9 mouse cellular contexts compared by ENCODE assay signal in genomic region chr15:32243096-32243785, GRCm38 (mm10). TPM values are rescaled to one million over a fixed set of nuclear protein-coding genes. Genes with fewer than 3 reads are reported as not detected.
DNase-seq lines count a peak whose midpoint lies in the region; ATAC-seq and TF ChIP-seq lines count a peak whose summit lies in the region.
"Had no signal": no experiment of that assay in that cellular context is flagged by ENCODE, and none has a peak within 500 bp of the region (broad histone marks: within the 10 kb centered on the region; RNA-seq: fewer than 3 reads in every experiment).

No protein-coding gene starts in this region.

- ATAC-seq in embryonic facial prominence, embryonic 11.5 days (replicated peaks; ENCODE audit: insufficient number of reproducible peaks, low FRiP score, low TSS enrichment, low read depth): no peak
- ATAC-seq in heart, embryonic 12.5 days (ENCODE audit: insufficient number of reproducible peaks, low FRiP score): no peak
- ATAC-seq in kidney, embryonic 16.5 days (ENCODE audit: low FRiP score, low TSS enrichment): no peak

- WGBS in embryonic facial prominence, embryonic 11.5 days: 64% methylated on average over 12 of the region's 12 CpGs
- 46% methylated on average over 12 of the region's 12 CpGs for WGBS in heart, embryonic 12.5 days
- 64% methylated on average over 12 of the region's 12 CpGs for WGBS in kidney, embryonic 16.5 days

- H3K4me3 ChIP-seq in ES-Bruce4 (ENCODE audit: low read depth, low read length): peak overlapping the region; percentile 60
- H3K4me3 ChIP-seq in embryonic facial prominence, embryonic 11.5 days (ENCODE audit: low read depth, low read length): peak overlapping the region; percentile 53
- H3K4me3 ChIP-seq in heart, embryonic 12.5 days: peak overlapping the region; percentile 67
- H3K4me3 ChIP-seq in kidney, embryonic 16.5 days (ENCODE audit: low read length): peak overlapping the region; percentile 73

- DNase-seq in embryonic facial prominence, embryonic 11.5 days (ENCODE audit: low spot score): no peak
- peak; percentile 66 for DNase-seq in lung, postnatal 14 days
- no peak for DNase-seq in thymus, postnatal 4 days
- no peak for DNase-seq in left cerebral cortex, adult 8-10 months (ENCODE audit: low spot score in 2 of 2)
- DNase-seq in thymus, postnatal 10 days (ENCODE audit: low spot score in 2 of 2): no peak

- H3K27me3 ChIP-seq in ES-Bruce4 (ENCODE audit: control insufficient read depth, insufficient read depth, low read length, poor library complexity, severe bottlenecking): no peaks in the 10 kb centered on the region
- no peaks in the 10 kb centered on the region for H3K27me3 ChIP-seq in embryonic facial prominence, embryonic 11.5 days (ENCODE audit: control insufficient read depth, insufficient read depth, low read length)
- no peaks in the 10 kb centered on the region; the same call in 1 of the 2 replicates for H3K27me3 ChIP-seq in heart, embryonic 12.5 days (replicated peaks)
- H3K27me3 ChIP-seq in kidney, embryonic 16.5 days (ENCODE audit: insufficient read depth, low read length): no peaks in the 10 kb centered on the region

- peak overlapping the region; percentile 94 for H3K4me2 ChIP-seq in embryonic facial prominence, embryonic 11.5 days (ENCODE audit: low read depth, low read length)
- H3K4me2 ChIP-seq in heart, embryonic 12.5 days: peak overlapping the region; percentile 99
- H3K4me2 ChIP-seq in kidney, embryonic 16.5 days (replicated peaks; ENCODE audit: low read depth, low read length): peak overlapping the region; percentile 96

- no peak overlapping the region for H3K9ac ChIP-seq in ES-Bruce4 (ENCODE audit: low read depth, poor library complexity, severe bottlenecking)
- no peak overlapping the region for H3K9ac ChIP-seq in embryonic facial prominence, embryonic 11.5 days (replicated peaks; ENCODE audit: low read length)
- peak overlapping the region; percentile 71; the same call in 1 of the 2 replicates for H3K9ac ChIP-seq in heart, embryonic 12.5 days
- H3K9ac ChIP-seq in kidney, embryonic 16.5 days (replicated peaks; ENCODE audit: low read length): peak overlapping the region; percentile 82

- H3K27ac ChIP-seq in ES-Bruce4 (ENCODE audit: insufficient read depth, low read length): no peak overlapping the region
- no peak overlapping the region for H3K27ac ChIP-seq in embryonic facial prominence, embryonic 11.5 days (replicated peaks; ENCODE audit: low read depth, low read length)
- H3K27ac ChIP-seq in heart, embryonic 12.5 days (ENCODE audit: poor library complexity, severe bottlenecking): 0 out of 2 replicates have a peak overlapping the region, but pooled peaks have one; percentile 49
- H3K27ac ChIP-seq in kidney, embryonic 16.5 days (ENCODE audit: low read length): peak overlapping the region; percentile 92
- H3K27ac ChIP-seq: macrophage had no signal

- no peaks in the 10 kb centered on the region for H3K4me1 ChIP-seq in ES-Bruce4 (ENCODE audit: control insufficient read depth, insufficient read depth, low read length)
- H3K4me1 ChIP-seq in embryonic facial prominence, embryonic 11.5 days (ENCODE audit: control insufficient read depth, insufficient read depth, low read length): peaks cover 4% of the 10 kb centered on the region; the same call in 1 of the 2 replicates
- peaks cover 14% of the 10 kb centered on the region for H3K4me1 ChIP-seq in heart, embryonic 12.5 days (replicated peaks)
- peaks cover 31% of the 10 kb centered on the region for H3K4me1 ChIP-seq in kidney, embryonic 16.5 days (ENCODE audit: insufficient read depth, low read length)

- no peak for TF ChIP-seq EP300 in ES-Bruce4 (IDR thresholded peaks at IDR 0.05; ENCODE audit: insufficient read depth, low read depth, low read length)

- H3K9me3 ChIP-seq in ES-Bruce4 (replicated peaks; ENCODE audit: control insufficient read depth, insufficient read depth, low read length, poor library complexity, severe bottlenecking): no peaks in the 10 kb centered on the region
- no peaks in the 10 kb centered on the region for H3K9me3 ChIP-seq in embryonic facial prominence, embryonic 11.5 days (replicated peaks; ENCODE audit: control insufficient read depth, low read length)
- H3K9me3 ChIP-seq in heart, embryonic 12.5 days (replicated peaks): no peaks in the 10 kb centered on the region
- H3K9me3 ChIP-seq in kidney, embryonic 16.5 days (ENCODE audit: low read length): no peaks in the 10 kb centered on the region

- TF ChIP-seq POLR2A in ES-Bruce4 (IDR thresholded peaks at IDR 0.05; ENCODE audit: insufficient read depth, low read length): no peak

- TF ChIP-seq CTCF in ES-Bruce4 (IDR thresholded peaks at IDR 0.05; ENCODE audit: low read depth, low read length): no peak

- H3K36me3 ChIP-seq in ES-Bruce4 (ENCODE audit: control insufficient read depth, insufficient read depth, low read length, poor library complexity, severe bottlenecking): no peaks in the 10 kb centered on the region
- no peaks in the 10 kb centered on the region for H3K36me3 ChIP-seq in embryonic facial prominence, embryonic 11.5 days (replicated peaks; ENCODE audit: control insufficient read depth, insufficient read depth, low read depth, low read length)
- H3K36me3 ChIP-seq in heart, embryonic 12.5 days: peaks cover 15% of the 10 kb centered on the region
- peaks cover 11% of the 10 kb centered on the region; the same call in 1 of the 2 replicates for H3K36me3 ChIP-seq in kidney, embryonic 16.5 days (ENCODE audit: insufficient read depth, low read length)

RNA-seq across cellular contexts. Expression of gene Sema5a, which starts 1.4 kb away (rescaled TPM):
- 2.8 and 2.9 TPM in 2 replicates for polyA plus RNA-seq in ES-Bruce4 (2011; ENCODE audit: insufficient read depth, insufficient read length, low read depth, missing spikeins)
- polyA plus RNA-seq in embryonic facial prominence, embryonic 11.5 days (2014; fragmentation: Nextera tagmentation; extraction: Ambion mirVana): 19.3 and 20.2 TPM in 2 replicates
- 3.9 and 4.6 TPM in 2 replicates for polyA plus RNA-seq in heart, embryonic 12.5 days (2016; fragmentation: Nextera tagmentation; extraction: Ambion mirVana)
- polyA plus RNA-seq in kidney, embryonic 16.5 days (2015; fragmentation: Nextera tagmentation; extraction: Ambion mirVana): 26.0 and 31.4 TPM in 2 replicates
- 10 to 100 TPM; 19.8 to 25.7 (median 23.5) TPM for total RNA-seq in left cerebral cortex, adult 8-10 months (2022)
- polyA plus RNA-seq: macrophage had no signal

Comparison
In these comparisons a context has a peak if more than half of its experiments do, and no peak if none do; other contexts are left out.
1. H3K27ac ChIP-seq: peak in heart, embryonic 12.5 days (single experiment) and kidney, embryonic 16.5 days (single experiment); none in ES-Bruce4 (single experiment) and embryonic facial prominence, embryonic 11.5 days (single experiment).
2. H3K9ac ChIP-seq: peak in heart, embryonic 12.5 days (single experiment) and kidney, embryonic 16.5 days (single experiment); none in ES-Bruce4 (single experiment) and embryonic facial prominence, embryonic 11.5 days (single experiment).
3. Peak in every context shown above with its lines, with median percentiles within 50 percentile points of each other: H3K4me3 ChIP-seq and H3K4me2 ChIP-seq.